Mouse (Mus musculus): ENCODE results near the gene Tmod2. TPM values are rescaled to one million over a fixed set of nuclear protein-coding genes. Genes with fewer than 3 reads are reported as not detected.
"Not testable (repeated sequence)": the region's sequence is repeated elsewhere in the genome, so short reads cannot be mapped to it uniquely, and the experiment has no call there.

Gene Tmod2
- total and polyA plus RNA-seq, 2 experiments from 2014 or later: 125 to 363 TPM

GRCm38 (mm10) chr9:75624983-75625555 lies 13.9 kb upstream of the Tmod2 start:
- Histone ChIP-seq H3K9me3 (ENCODE audit: low read length) (no peaks in the 10 kb centered on the region), H3K9ac (replicated peaks; ENCODE audit: low read length) (peak overlapping the region; percentile 95), H3K36me3 (ENCODE audit: insufficient read depth, low read length) (no peaks in the 10 kb centered on the region), H3K4me2 (ENCODE audit: low read depth, low read length) (peak overlapping the region; percentile 81), H3K27me3 (ENCODE audit: insufficient read depth, low read length) (no peaks in the 10 kb centered on the region), H3K4me3 (ENCODE audit: low read length) (peak overlapping the region; percentile 63), H3K27ac (peak overlapping the region; percentile 91), H3K4me1 (ENCODE audit: insufficient read depth, low read length) (0 out of 2 replicates have a peak, but pooled peaks cover 2% of the 10 kb centered on the region)
- DNase-seq (ENCODE audit: low spot score) (peak; percentile 58), ATAC-seq (peak; percentile 66)
- WGBS: 15% methylated on average over 18 of the region's 18 CpGs
- no peak for TF ChIP-seq CTCF (IDR thresholded peaks at IDR 0.05; ENCODE audit: low read depth)

DNA sequence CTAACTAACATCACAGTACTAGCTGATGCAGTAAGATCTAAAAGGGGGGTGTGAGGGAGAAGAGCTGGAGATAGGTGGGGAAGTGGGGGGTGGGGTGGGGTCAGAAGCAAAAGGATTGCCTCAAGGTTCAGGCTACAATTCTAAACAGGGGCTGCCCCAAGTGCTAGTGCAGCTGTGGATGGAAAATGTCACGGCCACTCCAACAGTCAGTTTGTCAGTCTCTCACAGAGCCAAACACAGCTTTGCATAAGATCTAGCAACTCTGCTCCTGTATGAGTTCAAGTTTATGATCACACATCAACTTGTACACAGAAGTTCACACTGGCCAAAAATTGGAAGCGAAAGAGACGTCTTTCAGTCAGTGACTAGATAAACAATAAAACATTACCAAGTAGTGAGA lies 10.3 kb upstream of the Tmod2 start:
- DNase-seq (ENCODE audit: low spot score) (no peak), ATAC-seq (no peak)
- TF ChIP-seq CTCF (IDR thresholded peaks at IDR 0.05; ENCODE audit: low read depth): no peak
- Histone ChIP-seq H3K9ac (replicated peaks; ENCODE audit: low read length) (no peak overlapping the region), H3K4me2 (ENCODE audit: low read depth, low read length) (no peak overlapping the region), H3K9me3 (ENCODE audit: low read length) (no peaks in the 10 kb centered on the region), H3K27ac (no peak overlapping the region), H3K4me3 (ENCODE audit: low read length) (no peak overlapping the region), H3K27me3 (ENCODE audit: insufficient read depth, low read length) (no peaks in the 10 kb centered on the region), H3K4me1 (ENCODE audit: insufficient read depth, low read length) (0 out of 2 replicates have a peak, but pooled peaks cover 2% of the 10 kb centered on the region), H3K36me3 (ENCODE audit: insufficient read depth, low read length) (no peaks in the 10 kb centered on the region)
- WGBS: 93% methylated on average over 3 of the region's 3 CpGs

DNA sequence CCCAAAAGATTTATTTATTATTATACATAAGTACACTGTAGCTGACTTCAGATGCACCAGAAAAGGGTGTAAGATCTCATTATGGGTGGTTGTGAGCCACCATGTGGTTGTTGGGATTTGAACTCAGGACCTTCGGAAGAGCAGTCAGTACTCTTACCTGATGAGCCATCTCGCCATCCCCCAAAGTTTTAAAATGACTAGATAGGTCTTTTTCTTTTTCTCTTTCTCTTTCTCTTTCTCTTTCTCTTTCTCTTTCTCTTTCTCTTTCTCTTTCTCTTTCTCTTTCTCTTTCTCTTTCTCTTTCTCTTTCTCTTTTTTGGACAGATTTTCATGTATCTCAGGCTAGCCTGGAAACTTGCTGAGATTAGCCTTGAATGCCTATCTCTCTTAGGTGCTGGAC lies 8.6 kb upstream of the Tmod2 start:
- not testable (repeated sequence) for H3K27me3 ChIP-seq (ENCODE audit: insufficient read depth, low read length); H3K9me3 ChIP-seq (ENCODE audit: low read length); H3K4me2 ChIP-seq (ENCODE audit: low read depth, low read length); DNase-seq (ENCODE audit: low spot score); H3K27ac ChIP-seq; H3K4me3 ChIP-seq (ENCODE audit: low read length); H3K9ac ChIP-seq (replicated peaks; ENCODE audit: low read length); H3K36me3 ChIP-seq (ENCODE audit: insufficient read depth, low read length); H3K4me1 ChIP-seq (ENCODE audit: insufficient read depth, low read length); ATAC-seq
- 90% methylated on average over 2 of the region's 2 CpGs for WGBS

GRCm38 (mm10) chr9:75618836-75619400 lies 7.8 kb upstream of the Tmod2 start:
- H3K9me3 ChIP-seq (ENCODE audit: low read length): no peaks in the 10 kb centered on the region
- H3K36me3 ChIP-seq (ENCODE audit: insufficient read depth, low read length): no peaks in the 10 kb centered on the region
- no peak for TF ChIP-seq CTCF (IDR thresholded peaks at IDR 0.05; ENCODE audit: low read depth)
- H3K4me1 ChIP-seq (ENCODE audit: insufficient read depth, low read length): no peaks in the 10 kb centered on the region
- no peak overlapping the region for H3K4me2 ChIP-seq (ENCODE audit: low read depth, low read length)
- ATAC-seq (0 out of 2 replicates have a peak, but pooled peaks have one; percentile 27), DNase-seq (ENCODE audit: low spot score) (no peak)
- H3K4me3 ChIP-seq (ENCODE audit: low read length): no peak overlapping the region
- no peak overlapping the region for H3K27ac ChIP-seq
- H3K9ac ChIP-seq (replicated peaks; ENCODE audit: low read length): no peak overlapping the region
- 89% methylated on average over 6 of the region's 6 CpGs for WGBS
- no peaks in the 10 kb centered on the region for H3K27me3 ChIP-seq (ENCODE audit: insufficient read depth, low read length)

GRCm38 (mm10) chr9:75616560-75616959 lies 5.4 kb upstream of the Tmod2 start:
- Histone ChIP-seq H3K27ac (no peak overlapping the region), H3K36me3 (ENCODE audit: insufficient read depth, low read length) (no peaks in the 10 kb centered on the region), H3K4me3 (ENCODE audit: low read length) (no peak overlapping the region), H3K9me3 (ENCODE audit: low read length) (no peaks in the 10 kb centered on the region), H3K4me2 (ENCODE audit: low read depth, low read length) (no peak overlapping the region), H3K27me3 (ENCODE audit: insufficient read depth, low read length) (no peaks in the 10 kb centered on the region), H3K4me1 (ENCODE audit: insufficient read depth, low read length) (no peaks in the 10 kb centered on the region), H3K9ac (replicated peaks; ENCODE audit: low read length) (no peak overlapping the region)
- 85% methylated on average over 3 of the region's 3 CpGs for WGBS
- no peak for DNase-seq (ENCODE audit: low spot score)
- no peak for TF ChIP-seq CTCF (IDR thresholded peaks at IDR 0.05; ENCODE audit: low read depth)
- ATAC-seq: no peak

DNA sequence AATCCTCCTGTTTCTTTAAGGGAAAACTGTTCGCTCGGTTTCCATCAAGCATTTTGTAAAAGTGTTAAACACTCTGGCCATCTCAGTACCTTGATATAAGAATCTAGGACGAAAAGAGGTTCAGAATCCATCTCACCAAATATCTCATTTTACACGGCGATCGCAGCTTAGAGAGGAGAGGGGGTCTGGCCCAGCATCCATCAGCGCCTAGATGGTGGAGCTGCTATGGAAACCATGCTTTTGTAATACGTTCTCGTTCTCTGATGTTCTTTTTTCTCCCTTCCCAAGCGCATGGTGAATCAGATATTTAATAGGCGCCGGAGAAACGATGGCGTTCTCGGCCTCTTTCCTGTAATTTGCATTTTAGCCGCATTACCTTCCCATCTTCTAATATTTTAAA lies 1.2 kb downstream of the Tmod2 start:
- WGBS: 6% methylated on average over 16 of the region's 16 CpGs
- H3K4me2 ChIP-seq (ENCODE audit: low read depth, low read length): peak overlapping the region; percentile 69
- peak overlapping the region; percentile 88 for H3K4me3 ChIP-seq (ENCODE audit: low read length)
- H3K36me3 ChIP-seq (ENCODE audit: insufficient read depth, low read length): no peaks in the 10 kb centered on the region
- DNase-seq (ENCODE audit: low spot score) (peak; percentile 58), ATAC-seq (no peak)
- H3K27me3 ChIP-seq (ENCODE audit: insufficient read depth, low read length): no peaks in the 10 kb centered on the region
- H3K9ac ChIP-seq (replicated peaks; ENCODE audit: low read length): peak overlapping the region; percentile 90
- no peaks in the 10 kb centered on the region for H3K9me3 ChIP-seq (ENCODE audit: low read length)
- H3K27ac ChIP-seq: peak overlapping the region; percentile 95
- no peaks in the 10 kb centered on the region for H3K4me1 ChIP-seq (ENCODE audit: insufficient read depth, low read length)
- TF ChIP-seq CTCF (IDR thresholded peaks at IDR 0.05; ENCODE audit: low read depth): no peak

GRCm38 (mm10) chr9:75609505-75609904 lies 1.6 kb downstream of the Tmod2 start:
- 13% methylated on average over 1 of the region's 1 CpGs for WGBS
- DNase-seq (ENCODE audit: low spot score): peak; percentile 63
- peak; percentile 35; the same call in 1 of the 2 replicates for ATAC-seq

More at GRCm38 (mm10) chr9:75609505-75609904, 1.6 kb downstream of the Tmod2 start:
- peaks cover 3% of the 10 kb centered on the region; the same call in 1 of the 2 replicates for H3K36me3 ChIP-seq (ENCODE audit: insufficient read depth, low read length)
- H3K4me2 ChIP-seq (ENCODE audit: low read depth, low read length): peak overlapping the region; percentile 69
- H3K4me3 ChIP-seq (ENCODE audit: low read length): peak overlapping the region; percentile 88
- H3K4me1 ChIP-seq (ENCODE audit: insufficient read depth, low read length): no peaks in the 10 kb centered on the region
- H3K9ac ChIP-seq (replicated peaks; ENCODE audit: low read length): peak overlapping the region; percentile 90
- TF ChIP-seq CTCF (IDR thresholded peaks at IDR 0.05; ENCODE audit: low read depth): no peak
- no peaks in the 10 kb centered on the region for H3K9me3 ChIP-seq (ENCODE audit: low read length)
- H3K27me3 ChIP-seq (ENCODE audit: insufficient read depth, low read length): no peaks in the 10 kb centered on the region
- peak overlapping the region; percentile 95 for H3K27ac ChIP-seq

Measured in hindbrain, postnatal 0 days (tissue).